Mouse (Mus musculus) stomach, postnatal 0 days (tissue): ENCODE data around the gene Topbp1. TPM values are rescaled to one million over a fixed set of nuclear protein-coding genes. Genes with fewer than 3 reads are reported as not detected.

Experiments used
- ATAC-seq: fragments of 200-750 bp; cut with Nextera tagmentation; 2 replicates; pipeline ENCODE4 v1.8.0; 2017; ENCODE audit not compliant: low FRiP score, low TSS enrichment
- DNase-seq: peaks from one replicate; pipeline ENCODE4 v3.0.0-alpha.2; 2016; ENCODE audit warnings: low spot score
- H3K27ac ChIP-seq: fragments of 300-500 bp; sonication (generic); replicated peaks from 2 replicates; pipeline ENCODE4 v1.5.1; 2014; ENCODE audit warnings: mild to moderate bottlenecking, control low read depth
- H3K27me3 ChIP-seq: fragments of 300-500 bp; sonication (generic); 2 replicates; pipeline ENCODE4 v1.6.1; 2014; ENCODE audit warnings: low read length; ENCODE audit not compliant: control insufficient read depth, insufficient read depth
- H3K36me3 ChIP-seq: fragments of 300-500 bp; sonication (generic); 2 replicates; pipeline ENCODE4 v1.6.1; 2014; ENCODE audit warnings: low read length, mixed read lengths; ENCODE audit not compliant: control insufficient read depth, insufficient read depth
- H3K4me1 ChIP-seq: fragments of 300-500 bp; sonication (generic); replicated peaks from 2 replicates; pipeline ENCODE4 v1.6.1; 2014; ENCODE audit warnings: antibody characterized with exemption; ENCODE audit not compliant: control insufficient read depth, insufficient read depth
- H3K4me2 ChIP-seq: fragments of 300-500 bp; sonication (generic); replicated peaks from 2 replicates; pipeline ENCODE4 v1.6.1; 2014; ENCODE audit warnings: low read depth, mild to moderate bottlenecking, control low read depth, moderate library complexity
- H3K4me3 ChIP-seq: fragments of 300-500 bp; sonication (generic); 2 replicates; pipeline ENCODE4 v1.5.1; 2014; ENCODE audit warnings: low read depth, low read length, control low read depth
- H3K9ac ChIP-seq: fragments of 300-500 bp; sonication (generic); 2 replicates; pipeline ENCODE4 v1.6.1; 2014; ENCODE audit warnings: mild to moderate bottlenecking, low read length, control low read depth, mixed read lengths
- H3K9me3 ChIP-seq: fragments of 300-500 bp; sonication (generic); 2 replicates; pipeline ENCODE4 v1.6.1; 2016; ENCODE audit warnings: low read length; ENCODE audit not compliant: control insufficient read depth
- CTCF ChIP-seq: IDR thresholded peaks from 2 replicates; pipeline ENCODE4 v1.5.1; 2016; ENCODE audit warnings: antibody characterized with exemption, low read depth, mild to moderate bottlenecking, moderate library complexity
- EP300 ChIP-seq: optimal IDR thresholded peaks from 2 replicates; pipeline ENCODE3; 2016; ENCODE audit warnings: antibody characterized with exemption
- whole genome bisulfite sequencing: fragments of 180-500 bp; shearing (Covaris S2); extraction: QIAGEN DNeasy Blood & Tissue Kit; methylation state at CpG from one replicate; pipeline ENCODE4 v1.1.7; 2014; 5-methylcytosine and 5-hydroxymethylcytosine counted together
- polyA plus RNA-seq: library from polyadenylated mRNA; unstranded; fragments of >200 nt; fragmentation: Nextera tagmentation; extraction: Ambion mirVana; gene quantifications from 2 replicates; pipeline ENCODE4 v1.2.1, GENCODE M21; 2015

Topbp1 gene
- polyA plus RNA-seq, 1 experiment from 2014 or later, result 17.2 TPM

DNA sequence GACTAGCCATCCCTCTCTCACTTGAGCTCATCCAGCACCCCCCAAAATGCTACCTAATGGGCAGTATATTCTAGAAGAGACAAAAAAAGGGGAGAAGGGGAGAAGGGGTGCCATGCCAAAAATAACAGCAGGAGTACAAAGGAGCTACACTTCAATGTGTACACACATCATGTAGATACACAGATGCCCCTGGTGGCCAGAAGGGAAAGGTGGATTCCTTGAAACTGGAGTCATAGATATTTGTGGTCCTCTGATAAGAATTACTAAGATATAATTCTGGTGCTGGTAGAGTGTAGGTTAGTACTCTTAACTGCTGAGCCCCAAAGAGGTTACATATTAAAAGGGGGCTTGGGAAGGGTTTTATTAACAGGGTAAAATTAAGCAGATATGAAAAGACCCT, 52.9 kb downstream of the Topbp1 start:
- H3K27ac ChIP-seq, result no peak overlapping the region
- H3K4me3 ChIP-seq, result no peak overlapping the region
- peak; percentile 38; the same call in 1 of the 2 replicates for ATAC-seq
- no peaks in the 10 kb centered on the region for H3K36me3 ChIP-seq
- no peak for DNase-seq
- no peaks in the 10 kb centered on the region for H3K27me3 ChIP-seq
- TF ChIP-seq EP300 (no peak), CTCF (peak; percentile 59)
- H3K9ac ChIP-seq, result no peak overlapping the region
- no peaks in the 10 kb centered on the region for H3K9me3 ChIP-seq
- H3K4me1 ChIP-seq, result no peaks in the 10 kb centered on the region
- no peak overlapping the region for H3K4me2 ChIP-seq

DNA sequence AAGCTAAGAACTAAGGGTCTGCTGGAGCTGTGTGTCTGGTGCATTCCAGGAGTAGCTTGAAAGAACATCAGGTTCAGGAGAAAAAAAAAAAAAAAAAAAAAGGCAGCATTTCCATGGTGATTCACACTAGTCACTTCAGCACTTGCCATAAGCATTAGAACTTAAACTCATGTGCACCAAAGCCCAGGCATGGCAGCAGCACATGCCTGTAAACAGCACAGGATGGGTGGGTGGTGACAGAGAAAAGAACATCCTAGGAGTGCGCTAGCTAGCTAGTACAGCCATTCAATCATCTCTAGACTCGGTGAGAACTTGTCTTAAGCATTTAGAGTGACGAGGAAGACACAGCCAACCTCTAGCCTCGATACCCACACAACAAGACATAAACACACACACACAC, 53.5 kb downstream of the Topbp1 start:
- H3K9me3 ChIP-seq, result no peaks in the 10 kb centered on the region
- H3K4me3 ChIP-seq, result no peak overlapping the region
- ATAC-seq (no peak), DNase-seq (no peak)
- no peaks in the 10 kb centered on the region for H3K27me3 ChIP-seq
- no peaks in the 10 kb centered on the region for H3K4me1 ChIP-seq
- no peak overlapping the region for H3K9ac ChIP-seq
- WGBS, result 79% methylated on average over 4 of the region's 4 CpGs
- TF ChIP-seq CTCF (no peak), EP300 (no peak)
- no peak overlapping the region for H3K27ac ChIP-seq
- no peaks in the 10 kb centered on the region for H3K36me3 ChIP-seq
- no peak overlapping the region for H3K4me2 ChIP-seq

DNA sequence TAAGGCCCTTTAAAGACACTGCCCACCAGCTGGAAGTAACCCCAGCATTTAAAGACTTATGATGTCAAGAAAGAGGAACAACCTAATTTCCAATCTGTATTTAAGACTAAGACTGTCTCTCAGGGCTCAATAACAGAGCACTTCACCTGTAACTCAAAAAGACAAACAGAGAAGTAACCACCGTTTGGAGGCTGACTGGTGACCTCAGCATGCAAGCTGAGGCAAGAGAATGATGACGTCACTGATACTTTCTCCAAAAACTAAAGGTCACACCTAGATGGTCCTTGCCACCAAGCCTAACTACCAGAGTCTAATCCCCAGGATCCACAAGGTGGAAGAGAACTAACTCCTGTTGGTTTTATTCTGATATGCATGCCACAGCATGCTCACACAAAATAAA, 55.6 kb downstream of the Topbp1 start:
- TF ChIP-seq CTCF, result no peak
- TF ChIP-seq EP300, result no peak
- Histone ChIP-seq H3K27me3 (no peaks in the 10 kb centered on the region), H3K36me3 (no peaks in the 10 kb centered on the region), H3K4me2 (no peak overlapping the region), H3K4me1 (no peaks in the 10 kb centered on the region), H3K9ac (no peak overlapping the region), H3K9me3 (no peaks in the 10 kb centered on the region), H3K27ac (no peak overlapping the region), H3K4me3 (no peak overlapping the region)
- 55% methylated on average over 2 of the region's 2 CpGs for WGBS
- DNase-seq, result no peak
- ATAC-seq, result no peak

DNA sequence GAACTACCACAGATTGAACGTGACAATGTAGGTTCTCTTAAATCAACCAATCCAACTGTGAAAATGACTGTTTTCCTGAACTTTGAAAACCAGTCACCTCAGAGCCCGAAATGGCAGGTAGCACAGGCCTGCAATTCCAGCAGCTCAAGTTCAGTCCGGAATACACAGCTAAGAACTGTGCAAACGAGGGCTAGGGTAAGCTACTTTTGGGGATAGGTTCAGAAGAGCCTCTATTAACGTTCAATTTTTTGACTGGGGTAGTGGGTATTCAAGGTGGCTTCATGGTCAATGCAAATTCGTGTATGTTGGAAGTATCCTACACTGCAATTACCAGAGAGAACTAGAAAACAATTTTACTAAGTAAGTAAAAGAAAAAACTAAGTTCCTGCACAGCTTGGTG, 58.1 kb downstream of the Topbp1 start:
- Histone ChIP-seq H3K4me3 (no peak overlapping the region), H3K4me2 (peak overlapping the region; percentile 93; the same call in 1 of the 2 replicates), H3K9ac (no peak overlapping the region), H3K36me3 (no peaks in the 10 kb centered on the region), H3K4me1 (0 out of 2 replicates have a peak, but pooled peaks cover 3% of the 10 kb centered on the region), H3K27ac (no peak overlapping the region), H3K27me3 (no peaks in the 10 kb centered on the region), H3K9me3 (no peaks in the 10 kb centered on the region)
- TF ChIP-seq EP300 (no peak), CTCF (no peak)
- ATAC-seq, result no peak
- DNase-seq, result no peak
- WGBS, result 57% methylated on average over 6 of the region's 6 CpGs

GRCm38 (mm10) chr9:103363730-103364417, 58.9 kb downstream of the Topbp1 start:
- DNase-seq (peak; percentile 30), ATAC-seq (no peak)
- no peak for TF ChIP-seq EP300
- TF ChIP-seq CTCF, result no peak
- WGBS, result 3% methylated on average over 21 of the region's 21 CpGs
- Histone ChIP-seq H3K9me3 (no peaks in the 10 kb centered on the region), H3K36me3 (0 out of 2 replicates have a peak, but pooled peaks cover 2% of the 10 kb centered on the region), H3K27ac (no peak overlapping the region; the same call in 1 of the 2 replicates), H3K4me3 (peak overlapping the region; percentile 87), H3K9ac (peak overlapping the region; percentile 96), H3K4me2 (peak overlapping the region; percentile 93), H3K4me1 (0 out of 2 replicates have a peak, but pooled peaks cover 3% of the 10 kb centered on the region), H3K27me3 (no peaks in the 10 kb centered on the region)

DNA sequence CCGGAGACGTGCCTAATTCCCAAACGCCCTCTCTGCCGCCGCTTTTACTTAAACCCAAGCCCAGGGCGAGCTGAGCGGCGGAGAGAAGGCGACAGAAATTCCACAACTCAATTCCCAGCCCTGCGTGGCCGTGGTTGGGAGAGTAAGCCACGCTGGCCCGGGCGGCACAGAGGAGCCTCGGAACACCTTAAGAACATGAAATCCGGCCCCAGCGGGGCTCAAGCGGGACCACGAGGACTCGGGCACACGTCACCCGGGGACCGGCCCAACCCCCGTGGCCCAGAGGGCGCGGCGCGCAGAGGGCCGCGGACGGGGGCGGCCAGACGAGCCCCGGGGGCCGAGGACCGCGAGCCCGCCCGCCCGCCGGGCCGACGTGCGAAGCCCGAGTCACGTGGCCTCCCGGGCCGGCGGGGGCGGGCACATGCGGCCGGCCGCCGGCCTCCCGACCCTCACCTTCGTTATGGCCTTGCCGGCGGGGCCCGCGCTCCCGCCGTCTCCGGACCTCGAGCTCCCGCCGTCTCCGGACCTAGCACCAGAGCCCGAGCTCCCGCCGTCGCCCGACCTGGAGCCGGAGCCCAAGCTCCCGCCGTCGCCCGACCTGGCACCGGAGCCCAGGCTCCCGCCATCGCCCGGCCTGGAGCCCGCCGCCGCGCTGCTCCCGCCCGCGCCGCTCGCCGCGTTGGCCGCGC, 59.7 kb downstream of the Topbp1 start:
- Histone ChIP-seq H3K9me3 (no peaks in the 10 kb centered on the region), H3K9ac (peak overlapping the region; percentile 96), H3K36me3 (0 out of 2 replicates have a peak, but pooled peaks cover 2% of the 10 kb centered on the region), H3K27me3 (no peaks in the 10 kb centered on the region), H3K27ac (peak overlapping the region; percentile 98), H3K4me1 (0 out of 2 replicates have a peak, but pooled peaks cover 3% of the 10 kb centered on the region), H3K4me3 (peak overlapping the region; percentile 87), H3K4me2 (peak overlapping the region; percentile 93)
- DNase-seq (peak; percentile 72), ATAC-seq (peak; percentile 51)
- WGBS, result under 1% methylated on average over 78 of the region's 94 CpGs
- TF ChIP-seq EP300 (no peak), CTCF (no peak)
